Mouse (Mus musculus) heart, adult 8-10 months (tissue): ENCODE measurements around the gene Gm21858. TPM values are rescaled to one million over a fixed set of nuclear protein-coding genes. Genes with fewer than 3 reads are reported as not detected.
"Not testable (repeated sequence)": the region's sequence is repeated elsewhere in the genome, so short reads cannot be mapped to it uniquely, and the experiment has no call there.

Experiments used
- DNase-seq: peaks from one replicate; pipeline ENCODE4 v3.0.0; 2022; ENCODE audit warnings: low spot score
- total RNA-seq, 4 experiments: library from RNA; stranded (reverse); gene quantifications; 2 replicates each; pipeline ENCODE4 v1.2.4; 2022

Gm21858 gene
- total RNA-seq, result not detected

- DNase-seq, result not testable (repeated sequence)
These were observed at the start of gene Gm21858 for GRCm38 (mm10) chrY:55731456-55731855. Gene Gm21858 (plus strand): TSS chrY:55731756.
